Mouse (Mus musculus) natural killer cell, adult 2 months (primary cell): ENCODE measurements at regions not wholly inside any gene's neighbourhood (a gene's known extent, or its start where the extent isn't known, plus 50 kb on each side); places are given as distances from the start of the nearest gene placed in this dataset.
"Not testable (repeated sequence)": the region's sequence is repeated elsewhere in the genome, so short reads cannot be mapped to it uniquely, and the experiment has no call there.

Source experiments
- DNase-seq, 2 experiments: peaks; one replicate each; pipeline ENCODE4 v3.0.0; 2022; ENCODE audit warnings: low spot score in 2 of 2

DNA sequence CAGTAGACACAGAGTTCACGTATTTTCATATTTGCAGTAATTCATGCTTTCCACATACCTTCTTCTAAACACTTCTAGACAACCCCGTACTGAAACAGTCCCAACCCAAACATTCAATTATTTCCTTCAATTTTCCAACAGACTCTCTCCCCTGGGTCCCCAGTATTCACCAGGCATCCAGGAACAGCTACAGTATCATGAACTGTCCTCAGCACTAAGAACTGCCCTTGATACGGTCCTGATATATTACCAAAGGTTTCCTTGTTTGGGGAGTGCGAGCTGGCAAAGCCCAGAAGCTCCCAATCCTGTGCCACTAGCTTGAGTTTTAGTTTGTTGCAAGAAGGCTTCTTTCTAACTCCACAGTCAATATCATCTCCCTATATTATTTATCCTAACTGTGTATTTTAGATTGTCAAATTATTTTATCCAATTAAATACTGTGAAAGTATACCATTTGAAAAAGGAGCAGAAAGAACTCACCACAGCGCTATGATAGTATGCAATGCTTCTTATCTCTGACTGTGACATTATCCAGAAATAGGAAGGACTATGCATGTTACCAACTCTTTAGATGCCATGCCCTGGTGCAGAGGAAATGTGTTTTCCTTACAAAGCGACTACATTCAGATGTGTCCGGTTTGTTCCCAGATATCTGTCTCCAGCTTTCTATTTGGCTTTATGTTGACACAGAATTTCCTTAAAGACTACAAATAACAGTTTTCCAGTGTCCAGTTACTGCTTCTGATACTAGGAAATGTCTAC lies 754.6 kb upstream of the Intu start:
- no peak for DNase-seq

GRCm38 (mm10) chr3:39779690-39780218 lies 751.3 kb upstream of the Intu start:
- no peak for DNase-seq

DNA sequence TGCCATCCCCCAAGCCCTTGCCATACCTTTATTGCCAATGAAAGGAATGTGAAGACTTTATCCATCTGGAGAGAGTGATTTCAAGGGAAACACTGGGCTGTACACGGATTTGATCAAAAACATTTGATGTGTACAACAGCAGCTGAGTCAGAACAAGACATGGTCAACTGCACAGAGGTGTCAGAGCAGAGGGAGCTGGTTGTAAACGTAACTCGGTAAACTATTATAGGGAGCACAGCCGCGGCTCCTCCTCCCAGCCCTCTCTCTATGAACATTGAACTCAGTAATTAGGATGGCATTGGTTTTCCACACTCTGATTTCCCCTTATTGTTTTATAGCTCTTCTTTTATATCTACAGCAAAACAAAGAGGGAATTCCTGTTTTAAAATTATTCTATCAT lies 750.8 kb upstream of the Intu start:
- no peak for DNase-seq

GRCm38 (mm10) chr3:39784901-39785300 lies 746.2 kb upstream of the Intu start:
- DNase-seq: no peak

GRCm38 (mm10) chr3:39809586-39809985 lies 721.5 kb upstream of the Intu start:
- no peak for DNase-seq

DNA sequence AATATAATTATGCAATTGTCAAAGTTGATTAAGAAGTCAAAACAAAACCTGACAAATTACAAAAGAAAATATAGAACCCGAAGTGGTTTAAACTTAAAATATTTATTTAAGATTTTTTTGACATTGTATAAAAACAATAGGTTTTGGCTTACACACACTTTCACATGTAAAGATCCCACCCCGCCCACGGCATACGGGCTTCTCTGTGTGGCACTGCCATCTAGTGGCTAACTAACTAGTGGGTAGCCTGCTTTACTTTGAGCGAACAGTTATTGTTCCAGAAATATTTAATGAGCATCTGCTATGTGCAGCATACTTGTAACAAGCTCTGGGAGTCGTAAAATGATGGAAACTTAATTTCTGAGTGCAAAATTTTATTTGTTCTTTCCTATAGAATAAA lies 716.3 kb upstream of the Intu start:
- no peak for DNase-seq

DNA sequence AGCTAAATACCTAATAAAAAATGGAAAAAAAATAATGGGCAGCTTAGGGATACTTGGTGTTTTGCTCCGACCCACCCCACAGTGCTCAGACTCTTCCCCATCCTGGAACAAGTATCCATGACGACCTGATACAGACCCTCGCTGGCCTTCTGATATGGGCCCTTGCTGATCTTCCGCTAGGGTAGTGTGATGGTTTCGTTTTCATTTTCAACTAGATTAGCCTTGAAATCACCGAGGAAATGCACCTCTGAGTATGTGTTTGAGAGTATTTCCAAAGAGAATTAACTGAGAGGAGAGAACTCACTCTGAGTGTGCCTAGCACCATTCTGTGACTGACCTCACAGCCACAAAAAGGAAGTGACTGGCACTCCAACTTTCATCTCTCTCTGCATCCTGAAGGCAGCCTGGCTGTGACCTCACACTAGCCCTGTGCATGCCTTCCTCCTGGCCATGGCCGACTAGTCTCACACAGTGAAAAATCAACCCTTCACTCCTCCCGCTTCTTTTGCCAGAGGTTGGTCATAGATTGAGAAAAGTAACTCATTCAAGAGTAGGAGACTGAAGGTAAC lies 700.5 kb upstream of the Intu start:
- no peak for DNase-seq

DNA sequence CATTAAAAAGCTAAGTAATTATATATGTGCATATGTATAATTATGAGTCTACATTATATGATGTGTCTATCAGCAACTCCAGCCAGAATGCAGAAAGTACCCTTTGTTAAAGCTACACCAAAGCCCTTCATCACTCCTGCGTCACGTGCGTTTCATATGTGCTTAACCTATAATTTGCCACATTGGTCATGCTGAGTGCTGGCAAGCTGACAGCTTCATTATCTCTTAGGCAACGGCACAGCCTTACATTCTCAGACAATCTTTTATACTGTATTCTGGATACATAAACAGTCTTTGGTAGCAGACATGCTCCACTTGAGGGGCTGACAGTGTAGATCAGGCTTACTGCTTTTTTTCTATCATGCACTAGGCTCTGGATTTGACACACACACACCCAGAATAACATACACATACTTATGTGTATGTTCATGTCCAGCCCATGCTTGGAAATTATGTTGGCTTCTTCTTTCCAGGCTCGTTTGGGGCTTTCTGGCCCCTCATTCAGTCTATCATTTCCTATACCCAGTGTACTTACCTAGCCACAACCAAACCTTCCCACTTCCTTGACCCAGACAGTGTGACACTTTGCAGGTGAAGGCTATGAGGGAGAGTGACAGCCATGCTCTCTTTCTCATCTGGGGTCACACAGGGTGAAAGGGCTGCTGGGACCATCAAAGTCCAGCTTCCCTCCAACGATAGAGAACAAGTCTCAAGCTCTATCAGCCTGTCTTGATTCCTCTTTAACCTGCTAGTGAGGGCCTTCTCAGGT lies 692.5 kb upstream of the Intu start:
- DNase-seq: no peak

GRCm38 (mm10) chr3:39840946-39841345 lies 690.1 kb upstream of the Intu start:
- no peak for DNase-seq

DNA sequence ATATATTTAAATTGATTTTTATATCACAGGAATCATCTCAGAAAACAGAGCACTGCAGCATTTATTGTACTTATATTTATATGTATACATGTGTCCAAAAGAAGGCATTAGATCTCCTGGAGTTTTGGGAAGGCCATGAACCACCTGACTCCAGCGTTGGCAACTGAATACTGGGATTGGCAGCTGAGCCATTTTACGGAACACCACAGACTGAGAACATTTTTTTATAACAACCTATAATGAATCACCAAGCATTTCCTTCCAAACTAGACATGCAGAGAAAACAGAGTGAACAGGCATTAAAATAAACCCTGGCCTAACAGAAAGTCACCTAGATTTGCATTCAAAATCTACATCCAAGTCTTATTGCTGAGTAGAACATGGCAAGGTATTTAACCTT lies 686.0 kb upstream of the Intu start:
- no peak for DNase-seq

- DNase-seq: no peak
Measured at GRCm38 (mm10) chr3:39848829-39849228, 682.3 kb upstream of the Intu start.

- DNase-seq: no peak
Measured at GRCm38 (mm10) chr3:39857214-39857839, 673.8 kb upstream of the Intu start.

GRCm38 (mm10) chr3:39876046-39876445 lies 655.0 kb upstream of the Intu start:
- not testable (repeated sequence) for DNase-seq

DNA sequence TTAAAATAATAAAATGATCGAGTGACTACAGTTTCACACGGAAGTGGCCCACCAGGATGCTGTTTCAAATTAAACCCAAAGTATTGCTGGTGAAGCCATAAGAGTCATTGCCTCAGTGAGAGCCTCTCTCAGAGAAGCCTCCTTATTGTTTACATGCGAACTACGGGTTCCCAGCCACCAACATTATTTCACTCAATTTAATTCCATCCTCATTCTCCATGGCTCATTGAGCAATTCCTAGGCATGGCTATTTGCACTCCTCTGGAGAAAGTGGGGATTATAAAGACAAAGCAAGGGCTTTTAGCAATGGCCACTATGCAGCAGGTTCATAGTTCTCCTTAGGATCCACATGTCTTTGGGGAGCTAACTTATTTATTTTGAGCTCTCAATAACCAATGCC lies 646.7 kb upstream of the Intu start:
- no peak for DNase-seq

DNA sequence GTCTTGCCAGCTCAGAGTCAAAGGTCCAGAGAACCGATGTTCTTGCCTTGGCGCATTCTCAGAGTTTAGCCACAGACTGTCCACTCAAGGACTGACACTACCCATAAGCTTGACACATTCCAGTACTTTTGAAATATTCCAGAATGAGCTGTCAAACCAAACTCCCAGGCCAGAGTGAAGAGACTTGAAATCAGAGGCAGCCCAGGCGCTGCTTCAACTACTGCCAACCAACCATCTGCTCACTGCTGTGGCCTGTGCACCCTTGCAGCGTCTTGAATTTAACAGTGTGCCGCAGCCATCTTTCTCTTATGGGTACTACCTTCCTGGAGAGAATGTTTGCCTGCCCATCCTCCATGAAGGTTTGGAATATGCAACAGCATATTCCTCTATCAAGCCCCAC lies 642.7 kb upstream of the Intu start:
- no peak for DNase-seq

DNA sequence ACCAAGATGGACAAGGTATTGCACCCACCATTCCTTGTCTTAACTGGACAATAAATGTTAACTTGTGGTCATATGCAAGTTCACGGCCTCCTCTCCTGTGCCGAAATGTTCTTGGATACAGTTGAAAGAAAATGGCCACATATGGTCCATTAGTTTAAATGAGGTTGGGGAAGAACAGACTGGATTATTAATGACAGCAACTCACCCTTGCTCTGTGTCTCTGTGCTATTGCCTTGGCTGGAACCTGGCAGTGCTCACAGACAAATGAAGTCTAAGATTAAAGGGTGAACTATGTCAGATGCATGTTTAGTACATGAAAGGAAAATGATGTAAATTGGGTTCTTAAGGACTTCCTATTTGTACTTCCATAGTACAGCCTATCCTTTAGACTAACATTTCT lies 641.9 kb upstream of the Intu start:
- DNase-seq: no peak

DNA sequence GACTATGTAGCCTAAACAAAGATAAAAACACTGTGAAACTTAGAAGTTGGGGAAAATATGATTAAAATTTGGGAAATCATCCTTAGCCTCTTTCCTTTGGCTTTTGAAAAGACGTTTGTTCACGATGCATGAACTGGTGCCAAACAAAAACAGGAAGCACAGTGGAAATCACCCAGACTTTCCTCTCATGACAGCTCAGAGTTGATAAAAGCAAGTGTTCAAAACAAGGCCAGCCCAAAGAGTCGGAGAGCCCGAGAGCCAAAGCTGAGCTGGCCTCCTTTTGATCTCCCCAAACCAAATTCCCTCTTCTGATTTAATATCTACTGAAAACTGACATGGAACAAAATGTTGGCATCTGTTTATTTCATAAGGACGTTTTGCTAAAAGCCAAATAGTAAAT lies 632.1 kb upstream of the Intu start:
- no peak for DNase-seq

GRCm38 (mm10) chr3:39900207-39900606 lies 630.9 kb upstream of the Intu start:
- no peak for DNase-seq

DNA sequence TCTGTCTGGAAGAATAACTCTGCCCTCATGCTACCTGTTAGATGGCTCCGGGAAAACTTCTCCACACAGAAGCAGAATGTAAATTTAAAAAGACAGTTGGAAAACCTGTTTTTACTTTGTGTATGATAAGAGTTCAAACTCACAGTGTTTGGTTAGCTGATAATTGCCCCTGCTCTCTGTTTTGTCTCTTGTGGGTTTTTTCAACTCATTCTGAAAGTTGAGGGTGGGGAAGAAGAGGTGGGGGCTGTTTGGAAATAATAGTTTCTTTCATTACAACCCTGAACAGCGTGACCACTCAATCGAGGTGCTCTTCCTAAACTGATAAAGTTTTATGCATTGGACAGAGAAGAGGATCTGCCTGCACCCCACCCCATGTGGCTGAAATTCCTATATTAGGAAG lies 626.7 kb upstream of the Intu start:
- DNase-seq: no peak

DNA sequence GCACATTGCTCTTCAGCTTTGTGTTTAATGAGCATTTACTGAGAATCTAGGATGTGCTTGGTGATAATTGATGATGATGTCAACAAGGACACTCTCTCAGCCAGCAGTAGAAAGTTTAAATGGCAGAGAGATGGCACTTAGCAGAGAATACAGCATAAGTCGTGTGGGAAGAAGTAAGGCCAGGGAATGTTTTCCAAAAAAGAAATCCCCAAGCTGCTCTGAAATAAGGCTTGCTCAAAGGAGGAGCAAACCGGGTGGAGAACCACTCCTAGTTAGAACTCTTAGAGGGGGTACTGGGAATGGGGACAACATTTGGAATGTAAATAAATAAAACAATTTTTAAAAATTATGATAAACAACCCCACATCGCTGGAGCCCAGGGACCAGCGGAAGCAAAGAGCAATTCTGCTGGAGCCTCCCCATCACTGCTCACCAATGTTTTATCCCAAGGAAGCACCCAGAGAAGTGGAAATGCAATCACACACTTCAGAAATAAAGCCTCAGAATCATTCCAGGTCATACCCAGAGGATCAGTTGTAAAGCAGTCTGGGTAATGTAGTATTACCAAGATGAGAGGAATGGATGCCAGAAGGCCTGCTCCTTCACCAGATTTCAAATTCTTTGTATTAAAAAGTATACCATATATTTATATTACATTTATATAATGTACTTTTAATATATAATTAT lies 622.3 kb upstream of the Intu start:
- DNase-seq: no peak

DNA sequence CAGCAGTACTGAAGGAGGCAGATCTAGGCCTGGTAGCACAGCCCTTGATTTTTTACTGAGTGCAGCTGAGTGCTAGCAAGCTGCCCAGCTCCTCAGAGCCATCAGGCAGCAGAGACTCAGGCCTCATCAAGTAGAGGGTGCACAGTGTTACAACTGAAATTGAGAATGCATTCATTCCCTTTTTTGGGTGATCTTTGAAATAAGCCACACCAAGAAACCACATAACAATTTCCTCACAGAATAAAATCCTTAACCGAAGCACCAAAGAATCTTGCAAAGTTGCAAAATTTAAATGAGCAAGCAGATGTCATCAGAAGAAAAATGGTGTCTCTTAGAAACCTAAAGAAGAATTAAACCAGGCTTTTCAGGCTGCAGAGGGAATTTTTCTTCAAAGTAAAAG lies 621.4 kb upstream of the Intu start:
- no peak for DNase-seq

GRCm38 (mm10) chr3:39918601-39919000 lies 612.5 kb upstream of the Intu start:
- DNase-seq: no peak
